Mouse (Mus musculus): ENCODE data around the gene B020031M17Rik. TPM values are rescaled to one million over a fixed set of nuclear protein-coding genes. Genes with fewer than 3 reads are reported as not detected.
"Not testable (repeated sequence)": the region's sequence is repeated elsewhere in the genome, so short reads cannot be mapped to it uniquely, and the experiment has no call there.

Gene B020031M17Rik
- polyA plus RNA-seq, 1 experiment from 2014 or later: not detected

DNA sequence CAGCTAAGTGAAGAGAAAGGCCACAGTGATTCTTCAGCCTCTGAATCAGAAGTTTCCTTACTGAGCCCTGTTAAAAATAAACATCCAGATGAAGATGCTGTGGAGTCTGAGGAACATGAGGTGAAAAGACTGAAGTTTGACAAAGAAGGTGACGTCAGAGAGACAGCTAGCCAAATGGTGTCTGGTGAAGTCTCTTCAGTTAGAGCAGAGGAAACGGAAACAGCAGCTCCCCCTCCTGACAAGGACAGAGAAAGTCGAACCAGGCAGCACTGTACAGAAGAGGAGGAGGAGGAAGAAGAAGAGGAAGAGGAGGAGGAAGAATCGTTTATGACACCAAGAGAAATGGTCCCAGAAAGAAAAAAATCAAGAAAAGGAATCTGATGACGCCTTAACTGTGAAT, 12.2 kb upstream of the B020031M17Rik start:
- H3K36me3 ChIP-seq (ENCODE audit: control insufficient read depth, insufficient read depth, low read length): not testable (repeated sequence)
- no CpG with 5 or more reads among the region's 5 CpGs for WGBS

DNA sequence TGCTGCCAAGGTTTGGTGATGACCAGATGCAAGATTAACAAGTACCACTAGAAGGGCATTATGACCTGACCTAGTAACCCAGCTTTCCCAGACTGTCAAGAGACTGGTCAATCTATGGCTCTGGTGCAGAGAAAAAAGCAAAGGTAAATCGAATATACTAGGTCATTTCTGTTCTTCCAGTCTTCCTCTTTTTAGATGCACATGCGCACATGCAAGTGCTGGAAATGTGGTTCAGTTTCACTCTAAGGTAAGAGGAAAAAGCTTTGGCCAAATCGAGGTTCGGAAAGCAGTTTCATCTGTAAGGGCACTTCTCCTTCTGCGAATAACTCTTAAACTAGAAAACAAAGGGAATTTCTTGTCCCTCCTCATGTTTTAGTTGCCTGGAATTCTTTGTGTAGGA, 5.0 kb upstream of the B020031M17Rik start:
- H3K9me3 ChIP-seq (replicated peaks; ENCODE audit: control insufficient read depth, low read length); H3K27ac ChIP-seq (ENCODE audit: low read depth, low read length); H3K9ac ChIP-seq (ENCODE audit: low read length); H3K27me3 ChIP-seq (replicated peaks; ENCODE audit: control insufficient read depth, insufficient read depth, low read length); ATAC-seq; DNase-seq (ENCODE audit: low spot score); H3K4me1 ChIP-seq (ENCODE audit: control insufficient read depth, insufficient read depth, low read length); H3K4me2 ChIP-seq (ENCODE audit: low read length); H3K36me3 ChIP-seq (ENCODE audit: control insufficient read depth, insufficient read depth, low read length); H3K4me3 ChIP-seq (ENCODE audit: low read depth, low read length): not testable (repeated sequence)
- no CpG with 5 or more reads among the region's 5 CpGs for WGBS

More for the DNA sequence above, 12.2 kb upstream of the B020031M17Rik start:
- not testable (repeated sequence) for H3K9ac ChIP-seq (ENCODE audit: low read length); H3K4me1 ChIP-seq (ENCODE audit: control insufficient read depth, insufficient read depth, low read length); H3K9me3 ChIP-seq (replicated peaks; ENCODE audit: control insufficient read depth, low read length); DNase-seq (ENCODE audit: low spot score); H3K4me3 ChIP-seq (ENCODE audit: low read depth, low read length); H3K27ac ChIP-seq (ENCODE audit: low read depth, low read length); H3K4me2 ChIP-seq (ENCODE audit: low read length); ATAC-seq; H3K27me3 ChIP-seq (replicated peaks; ENCODE audit: control insufficient read depth, insufficient read depth, low read length)

DNA sequence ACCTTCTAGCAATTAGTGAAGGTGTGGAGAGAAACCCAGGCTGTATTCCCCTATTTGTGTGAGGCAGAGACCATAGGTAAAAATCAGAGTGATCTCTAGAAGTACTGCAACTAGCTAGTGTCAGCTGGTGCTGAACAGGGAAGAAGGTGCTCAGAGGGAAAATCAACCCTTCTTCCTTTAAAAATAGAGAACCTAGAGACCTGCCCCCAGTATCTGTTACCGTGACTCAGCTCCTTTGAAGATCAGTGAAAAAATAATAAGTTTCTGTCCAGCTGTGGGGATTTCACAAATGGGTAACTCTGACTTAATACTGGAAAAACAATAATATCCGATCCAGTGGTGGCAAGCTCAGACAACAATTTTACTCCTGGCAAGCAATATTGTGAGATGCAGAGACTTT, 4.5 kb upstream of the B020031M17Rik start:
- H3K4me1 ChIP-seq (ENCODE audit: control insufficient read depth, insufficient read depth, low read length); DNase-seq (ENCODE audit: low spot score); H3K4me3 ChIP-seq (ENCODE audit: low read depth, low read length); H3K27ac ChIP-seq (ENCODE audit: low read depth, low read length); H3K36me3 ChIP-seq (ENCODE audit: control insufficient read depth, insufficient read depth, low read length); H3K9me3 ChIP-seq (replicated peaks; ENCODE audit: control insufficient read depth, low read length); H3K27me3 ChIP-seq (replicated peaks; ENCODE audit: control insufficient read depth, insufficient read depth, low read length); H3K9ac ChIP-seq (ENCODE audit: low read length); H3K4me2 ChIP-seq (ENCODE audit: low read length); ATAC-seq: not testable (repeated sequence)
- WGBS: 73% methylated on average over 2 of the region's 2 CpGs

DNA sequence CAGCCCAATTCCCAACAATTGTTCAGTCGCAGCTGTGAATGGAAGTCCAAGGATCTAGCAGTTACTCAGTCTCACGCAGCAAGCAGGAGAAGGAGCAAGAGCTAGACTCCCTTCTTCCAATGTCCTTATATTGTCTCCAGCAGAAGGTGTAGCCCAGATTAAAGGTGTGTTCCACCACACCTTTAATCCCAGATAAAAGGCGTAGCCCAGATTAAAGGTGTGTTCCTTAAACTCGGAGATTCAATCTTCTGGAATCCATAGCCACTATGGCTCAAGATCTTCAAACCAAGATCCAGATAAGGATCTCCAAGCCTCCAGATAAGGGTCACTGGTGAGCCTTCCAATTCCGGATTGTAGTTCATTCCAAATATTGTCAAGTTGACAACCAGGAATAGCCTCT, 21.4 kb downstream of the B020031M17Rik start, which contains the start of gene Gm21761:
Gene Gm21761, minus strand, starts transcription at position 101 of the 400 bp plus-strand sequence.
- not testable (repeated sequence) for DNase-seq (ENCODE audit: low spot score); H3K4me2 ChIP-seq (ENCODE audit: low read length); H3K4me1 ChIP-seq (ENCODE audit: control insufficient read depth, insufficient read depth, low read length); ATAC-seq; H3K9ac ChIP-seq (ENCODE audit: low read length); H3K27me3 ChIP-seq (replicated peaks; ENCODE audit: control insufficient read depth, insufficient read depth, low read length); H3K9me3 ChIP-seq (replicated peaks; ENCODE audit: control insufficient read depth, low read length); H3K36me3 ChIP-seq (ENCODE audit: control insufficient read depth, insufficient read depth, low read length); H3K27ac ChIP-seq (ENCODE audit: low read depth, low read length); H3K4me3 ChIP-seq (ENCODE audit: low read depth, low read length)
- WGBS: no CpG with 5 or more reads among the region's 5 CpGs

DNA sequence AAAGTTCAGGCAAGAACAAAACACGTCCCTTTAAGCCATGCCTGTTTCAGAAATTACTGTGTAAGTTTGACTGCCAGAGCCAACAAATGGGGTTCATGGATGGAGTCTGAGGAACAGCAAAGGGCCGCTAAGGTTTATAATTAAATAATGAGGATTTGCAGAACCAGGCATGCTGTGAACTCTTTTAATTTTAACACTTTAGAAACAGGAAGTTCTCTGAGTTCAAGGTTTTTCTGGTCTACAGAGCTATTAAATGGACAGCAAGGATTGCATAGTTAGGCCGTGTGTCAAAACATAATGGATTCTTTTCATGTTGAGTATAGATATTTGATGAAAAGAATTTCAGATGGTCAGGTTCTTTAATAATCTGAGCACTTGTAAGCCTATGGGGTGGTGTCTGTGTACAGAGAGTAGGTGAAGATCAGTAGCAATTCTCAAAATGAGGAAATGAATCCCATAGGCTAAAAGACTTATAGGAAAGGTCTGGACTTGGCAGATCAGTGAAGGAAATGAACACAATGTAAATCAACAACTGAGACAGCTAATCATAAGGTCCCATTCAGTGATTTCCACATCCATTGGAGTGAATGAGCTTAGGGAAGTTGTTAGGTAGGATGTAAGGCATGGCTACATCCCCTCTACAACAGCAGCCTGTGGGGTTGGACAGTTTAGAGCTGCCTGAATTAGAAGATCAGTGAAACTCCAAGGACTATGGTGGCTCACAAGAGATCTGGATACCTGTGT, 25.8 kb downstream of the B020031M17Rik start:
- not testable (repeated sequence) for H3K27me3 ChIP-seq (replicated peaks; ENCODE audit: control insufficient read depth, insufficient read depth, low read length); H3K4me3 ChIP-seq (ENCODE audit: low read depth, low read length); H3K27ac ChIP-seq (ENCODE audit: low read depth, low read length); H3K9me3 ChIP-seq (replicated peaks; ENCODE audit: control insufficient read depth, low read length); H3K4me1 ChIP-seq (ENCODE audit: control insufficient read depth, insufficient read depth, low read length); H3K9ac ChIP-seq (ENCODE audit: low read length); DNase-seq (ENCODE audit: low spot score); ATAC-seq; H3K36me3 ChIP-seq (ENCODE audit: control insufficient read depth, insufficient read depth, low read length); H3K4me2 ChIP-seq (ENCODE audit: low read length)
- 80% methylated on average over 2 of the region's 3 CpGs for WGBS

DNA sequence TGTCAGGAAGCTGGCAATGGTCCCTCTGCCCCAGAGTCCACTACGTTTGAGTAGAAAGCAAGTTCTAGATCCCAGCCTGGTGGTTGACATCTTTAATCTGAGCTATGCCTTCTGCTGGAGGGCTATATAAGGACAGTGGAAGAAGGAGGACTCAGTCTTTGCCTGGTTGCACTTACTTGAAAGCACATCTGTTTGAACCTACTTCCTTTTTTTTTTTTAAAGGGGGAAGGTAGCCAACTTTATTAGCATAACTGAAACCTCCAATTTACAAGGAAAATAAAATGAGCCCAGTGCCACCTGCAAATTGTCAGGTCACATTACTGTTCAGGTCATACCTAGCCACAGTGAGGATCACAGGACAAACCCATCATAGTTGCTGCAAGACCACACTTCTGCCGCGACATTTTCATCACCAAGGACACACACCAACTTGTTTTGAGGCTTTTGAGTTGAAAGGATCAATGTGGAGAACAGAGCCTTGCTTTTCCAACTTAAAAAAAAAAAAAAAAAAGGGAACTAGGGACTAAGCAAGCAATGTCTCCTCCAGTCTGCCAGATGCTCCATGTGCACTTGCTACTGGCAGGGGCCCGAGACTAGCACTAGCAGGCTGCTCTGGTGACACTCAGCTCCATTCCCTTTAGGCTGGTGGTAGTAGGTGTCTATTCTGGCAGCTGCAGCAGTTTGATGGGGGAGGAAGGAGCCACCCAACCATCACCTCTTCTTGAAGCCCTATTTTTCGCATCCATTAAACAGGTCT, 33.5 kb downstream of the B020031M17Rik start:
- H3K9ac ChIP-seq (ENCODE audit: low read length); H3K36me3 ChIP-seq (ENCODE audit: control insufficient read depth, insufficient read depth, low read length); H3K4me2 ChIP-seq (ENCODE audit: low read length); DNase-seq (ENCODE audit: low spot score); H3K9me3 ChIP-seq (replicated peaks; ENCODE audit: control insufficient read depth, low read length); ATAC-seq; H3K27me3 ChIP-seq (replicated peaks; ENCODE audit: control insufficient read depth, insufficient read depth, low read length); H3K27ac ChIP-seq (ENCODE audit: low read depth, low read length); H3K4me1 ChIP-seq (ENCODE audit: control insufficient read depth, insufficient read depth, low read length); H3K4me3 ChIP-seq (ENCODE audit: low read depth, low read length): not testable (repeated sequence)
- WGBS: 83% methylated on average over 4 of the region's 5 CpGs

DNA sequence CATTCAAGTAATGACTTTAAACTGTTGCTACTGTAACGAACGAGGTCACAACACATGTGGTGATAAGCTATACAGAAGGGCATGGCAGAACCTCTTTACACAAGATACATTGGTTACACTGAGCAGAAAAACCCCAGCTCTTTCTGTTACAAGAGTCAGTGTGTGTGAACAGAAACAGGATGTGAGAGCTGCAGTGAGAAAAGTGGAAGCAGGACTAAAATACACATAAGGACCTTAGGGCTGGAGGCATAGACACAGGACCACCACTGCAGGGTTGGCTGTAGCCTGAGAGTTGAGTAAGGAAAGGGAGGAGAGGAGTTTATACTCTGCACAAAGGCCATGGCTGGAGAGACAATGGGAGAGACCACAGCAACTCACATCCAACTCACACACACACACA, 34.2 kb downstream of the B020031M17Rik start:
- H3K4me2 ChIP-seq (ENCODE audit: low read length); H3K9ac ChIP-seq (ENCODE audit: low read length); H3K27ac ChIP-seq (ENCODE audit: low read depth, low read length); H3K36me3 ChIP-seq (ENCODE audit: control insufficient read depth, insufficient read depth, low read length); H3K9me3 ChIP-seq (replicated peaks; ENCODE audit: control insufficient read depth, low read length); H3K4me3 ChIP-seq (ENCODE audit: low read depth, low read length); H3K27me3 ChIP-seq (replicated peaks; ENCODE audit: control insufficient read depth, insufficient read depth, low read length); DNase-seq (ENCODE audit: low spot score); ATAC-seq; H3K4me1 ChIP-seq (ENCODE audit: control insufficient read depth, insufficient read depth, low read length): not testable (repeated sequence)
- WGBS: 79% methylated on average over 2 of the region's 2 CpGs
